Mouse (Mus musculus) WW6 (cell line): ENCODE measurements around the gene Utp14b.

Experiments used
- DNase-seq: peaks from one replicate; pipeline ENCODE4 v3.0.0-alpha.2; 2013; ENCODE audit warnings: low read depth, low spot score

Utp14b gene

DNA sequence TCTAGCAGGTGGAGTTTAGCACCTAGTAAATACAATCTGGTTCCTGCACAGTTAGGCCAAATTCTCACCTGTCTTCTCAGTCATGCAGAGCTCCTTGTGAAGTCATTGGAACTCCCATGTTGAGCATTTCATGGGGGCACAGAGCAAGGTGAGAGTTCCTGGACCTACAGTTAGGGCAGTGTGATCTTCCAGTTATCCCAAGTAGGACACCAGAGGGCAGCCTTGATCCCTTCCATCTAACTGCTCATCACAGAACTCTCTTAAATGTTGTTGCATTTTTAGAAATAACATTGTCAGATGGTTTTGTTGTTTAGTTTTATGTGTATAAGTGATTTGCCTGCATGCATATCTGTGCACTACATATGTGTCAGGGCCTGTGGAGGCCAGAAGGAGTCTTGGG lies 29.0 kb downstream of the Utp14b start:
- no peak for DNase-seq

DNA sequence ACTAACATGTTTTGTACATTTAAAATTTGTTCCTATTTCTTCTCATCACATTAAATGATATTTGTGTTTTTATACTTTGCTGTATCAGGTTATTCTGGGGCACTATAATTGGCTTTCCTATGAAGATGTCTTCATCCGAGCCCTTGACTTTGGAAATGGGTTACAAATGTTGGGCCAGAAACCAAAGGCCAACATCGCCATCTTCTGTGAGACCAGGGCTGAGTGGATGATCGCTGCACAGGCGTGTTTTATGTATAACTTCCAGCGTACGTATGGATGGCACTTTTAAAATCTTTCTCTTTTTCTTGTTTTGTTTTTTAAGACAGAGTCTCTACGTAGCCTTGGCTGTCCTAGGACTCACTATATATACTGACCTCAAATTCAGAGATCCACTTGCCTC lies 30.3 kb downstream of the Utp14b start:
- no peak for DNase-seq

DNA sequence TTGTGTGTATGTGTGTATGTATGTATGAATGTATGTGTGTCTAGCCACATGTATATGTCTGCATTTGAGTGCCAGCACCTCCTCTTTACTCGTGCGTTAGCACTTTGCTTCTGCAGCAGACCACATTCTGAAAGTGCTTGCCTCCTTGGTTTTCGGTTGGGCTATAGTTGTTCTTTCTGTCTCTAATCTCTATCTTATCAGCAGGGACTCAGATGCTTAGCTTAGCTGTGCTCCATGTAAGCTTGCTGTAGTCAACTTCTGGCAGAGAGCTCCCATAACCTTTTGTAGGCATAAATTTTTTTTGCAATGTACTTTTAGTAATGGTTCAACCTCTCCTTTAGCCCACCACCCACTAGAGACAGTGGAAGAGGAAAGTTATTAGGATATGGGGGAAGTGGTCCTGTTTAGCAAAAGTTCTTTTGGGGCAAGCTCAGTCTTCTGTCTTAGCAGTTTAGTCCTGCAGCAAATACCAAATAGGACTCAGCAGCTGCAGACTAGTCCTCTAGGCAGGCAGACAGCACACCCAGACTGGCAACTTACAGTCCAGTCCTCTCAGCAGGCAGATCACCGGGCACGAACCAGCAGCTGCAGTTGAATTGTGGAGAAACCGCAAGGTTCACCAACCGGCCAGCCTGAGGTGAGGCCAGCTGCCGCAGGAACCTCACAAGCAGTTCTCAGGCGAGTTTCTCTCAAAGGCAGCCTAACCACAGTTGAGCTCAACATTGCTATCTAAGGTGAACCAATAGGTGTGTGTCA lies 36.8 kb downstream of the Utp14b start:
- no peak for DNase-seq

DNA sequence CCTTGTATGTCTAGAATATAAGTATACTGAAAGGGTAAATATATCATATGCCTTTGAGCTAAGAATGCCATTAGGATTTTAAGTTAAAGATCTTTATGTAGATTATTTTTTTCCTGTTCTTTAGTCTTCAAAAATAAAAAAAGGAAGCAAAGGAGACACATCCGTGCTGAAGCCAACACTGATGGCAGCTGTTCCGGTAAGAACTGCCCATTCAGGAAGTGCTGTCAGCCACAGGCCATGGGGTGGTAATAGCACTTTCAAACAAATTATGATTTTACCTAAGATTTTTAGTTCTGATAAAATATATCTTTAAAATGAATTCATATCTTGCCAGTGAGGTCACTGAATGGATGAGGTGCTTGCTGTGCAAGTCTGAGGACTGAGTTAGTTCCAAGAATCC lies 38.5 kb downstream of the Utp14b start:
- no peak for DNase-seq

DNA sequence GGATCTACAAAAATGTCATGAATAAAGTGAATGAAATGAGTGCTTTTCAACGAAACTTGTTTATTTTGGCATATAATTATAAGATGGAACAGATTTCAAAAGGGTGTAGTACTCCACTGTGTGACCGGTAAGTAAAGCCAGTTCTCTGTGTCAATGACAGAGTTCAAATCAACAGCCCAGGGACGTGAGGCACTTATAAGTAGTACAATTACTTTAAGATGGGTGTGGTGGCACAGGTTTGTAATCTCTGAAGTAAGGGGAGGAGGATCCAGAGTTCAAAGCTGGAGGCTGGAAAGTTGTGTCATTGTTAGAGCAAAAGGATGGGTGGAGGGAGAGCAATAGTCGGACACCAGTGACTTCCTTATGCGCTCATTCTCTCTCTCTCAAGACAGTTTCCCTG lies 39.1 kb downstream of the Utp14b start:
- no peak for DNase-seq

DNA sequence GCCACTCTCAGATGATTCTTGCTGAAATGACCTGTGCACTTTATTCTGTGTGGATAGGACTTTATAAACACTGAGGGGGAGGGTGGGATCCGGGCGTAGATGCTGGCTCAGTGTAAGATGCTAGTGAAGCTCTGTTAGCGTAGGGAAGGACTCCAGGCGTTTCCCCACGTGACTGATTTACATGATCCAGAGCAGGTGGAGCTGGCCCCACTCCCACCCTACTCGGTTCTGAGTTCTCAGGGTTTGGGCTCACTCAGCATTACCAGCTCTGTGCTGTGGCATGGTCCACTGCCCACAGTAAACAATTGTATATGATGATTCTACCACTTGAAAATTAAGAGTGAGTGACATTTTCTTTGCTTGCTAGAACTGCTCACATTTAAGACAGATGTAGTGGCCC lies 40.3 kb downstream of the Utp14b start:
- no peak for DNase-seq

DNA sequence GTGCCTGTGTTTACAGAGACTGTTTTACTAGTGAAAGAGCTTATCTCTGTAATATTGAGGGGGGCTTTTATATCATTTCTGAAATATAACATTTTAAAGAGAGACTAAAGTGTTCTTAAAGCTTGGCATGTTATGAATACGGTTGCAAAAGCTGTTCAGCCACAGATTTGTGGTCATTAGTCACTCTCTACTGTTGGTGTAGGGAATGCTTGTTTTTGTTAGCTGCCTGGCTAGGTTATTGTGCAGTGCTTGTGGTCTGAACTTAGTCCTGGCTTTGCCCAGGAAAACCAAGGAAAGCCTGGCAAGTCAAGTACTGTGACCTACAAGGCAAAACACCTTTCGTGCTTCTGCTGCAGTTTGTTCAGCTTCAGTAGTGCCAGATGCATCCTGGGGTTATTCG lies 43.9 kb downstream of the Utp14b start:
- no peak for DNase-seq

DNA sequence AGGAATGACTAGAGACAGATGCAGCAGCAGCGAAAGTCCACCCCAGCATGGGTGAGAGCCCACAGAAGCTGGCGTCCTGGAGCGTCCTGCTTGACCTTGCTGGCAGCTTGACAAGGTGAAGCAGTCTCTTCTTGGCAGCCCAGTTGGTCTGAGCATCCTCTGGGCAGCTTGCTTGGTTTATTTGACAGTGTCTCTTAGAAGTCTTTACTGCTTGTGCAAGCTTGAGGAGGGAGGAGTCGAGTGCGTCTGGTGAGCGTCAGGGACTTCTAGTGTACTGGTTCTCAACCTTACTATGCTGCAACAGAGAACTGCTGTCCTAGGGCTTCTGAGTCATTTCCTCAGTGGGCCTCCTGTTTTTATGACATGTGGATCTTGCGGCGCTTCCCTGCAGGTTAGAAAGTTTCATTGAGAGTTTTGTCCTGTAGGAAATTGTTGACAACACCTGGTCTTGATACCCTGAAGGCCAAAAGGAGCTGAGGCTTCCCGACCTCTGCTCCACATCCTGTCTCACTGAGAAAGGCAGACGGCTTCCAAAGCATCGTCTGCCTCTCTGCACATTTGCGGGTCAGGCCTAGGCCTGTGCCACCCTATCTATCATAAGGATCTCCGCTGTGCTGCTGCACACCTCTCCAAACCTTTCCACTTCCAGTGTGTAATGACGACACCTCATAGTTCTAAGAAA lies 44.6 kb downstream of the Utp14b start:
- DNase-seq: no peak

DNA sequence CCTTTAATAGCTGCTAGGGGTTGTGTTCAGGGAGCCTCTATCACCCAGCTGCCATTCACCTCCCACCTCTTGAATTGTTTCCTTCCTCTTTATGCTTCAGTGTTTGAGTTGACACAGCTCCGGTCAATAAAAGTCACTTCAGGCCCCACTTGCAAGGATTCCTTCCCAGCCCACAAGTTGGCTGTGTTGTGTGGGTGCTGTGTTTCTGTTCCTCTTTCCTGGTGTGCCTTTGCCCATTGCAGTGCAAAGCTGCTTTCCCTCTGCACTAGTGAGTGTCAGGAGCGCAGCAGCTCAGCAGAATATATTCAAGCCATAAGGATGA lies 45.1 kb downstream of the Utp14b start:
- no peak for DNase-seq

DNA sequence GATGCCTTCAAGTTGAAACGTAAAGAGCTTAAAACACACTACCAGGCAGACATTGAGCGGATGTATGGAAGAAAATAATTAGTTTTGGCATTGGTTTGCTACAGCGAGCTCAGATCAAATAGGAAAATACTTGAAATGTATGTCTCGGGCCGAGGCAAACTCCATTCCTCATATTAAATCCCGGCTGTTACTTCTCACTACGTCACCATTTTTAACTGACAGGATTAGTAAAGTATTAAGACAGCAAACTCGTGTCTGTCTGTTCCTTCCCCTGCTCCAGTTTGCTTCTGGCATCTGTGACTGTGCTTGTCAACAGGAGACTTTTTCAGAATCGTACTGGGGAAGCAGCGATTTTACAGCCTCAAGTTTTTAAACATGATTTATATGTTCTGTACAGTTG lies 48.5 kb downstream of the Utp14b start:
- no peak for DNase-seq

DNA sequence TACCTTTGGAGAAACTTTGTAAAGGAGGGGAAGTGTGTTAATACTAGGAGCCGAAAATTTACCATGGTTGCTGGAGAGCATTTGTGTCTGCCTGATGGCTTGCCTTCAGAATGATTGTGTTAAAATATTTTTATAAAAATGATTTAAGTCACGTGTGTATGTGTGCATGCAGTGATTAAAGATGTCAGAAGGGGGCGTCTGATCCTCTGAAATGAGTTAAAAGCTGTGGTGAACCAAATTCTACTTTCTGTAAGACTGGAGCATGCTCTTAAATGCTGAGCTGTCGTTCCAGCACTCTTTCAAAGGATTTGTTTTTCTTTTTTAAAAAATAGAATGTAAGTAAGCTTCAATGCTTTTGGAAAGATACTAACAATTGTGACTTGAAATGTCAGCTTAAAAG lies 49.4 kb downstream of the Utp14b start:
- DNase-seq: no peak

DNA sequence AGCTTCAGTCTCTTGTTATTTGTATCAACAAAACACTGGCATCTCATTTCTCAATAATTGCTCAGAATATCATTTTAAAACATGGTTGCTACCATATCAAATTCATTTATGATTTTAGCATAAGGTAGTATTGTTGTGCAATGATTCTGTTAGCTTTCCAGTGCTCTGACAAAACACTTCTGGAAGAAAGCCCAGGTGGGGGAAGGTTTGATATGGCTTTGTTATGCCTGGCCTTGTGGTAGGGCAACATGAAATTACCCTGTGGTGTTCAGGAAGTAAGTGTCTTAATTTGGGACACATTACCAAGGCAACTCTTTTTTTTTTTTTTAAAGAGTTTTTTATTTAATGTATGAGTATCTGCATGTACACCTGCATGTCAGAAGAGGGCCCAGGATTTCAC lies 52.2 kb downstream of the Utp14b start:
- no peak for DNase-seq

DNA sequence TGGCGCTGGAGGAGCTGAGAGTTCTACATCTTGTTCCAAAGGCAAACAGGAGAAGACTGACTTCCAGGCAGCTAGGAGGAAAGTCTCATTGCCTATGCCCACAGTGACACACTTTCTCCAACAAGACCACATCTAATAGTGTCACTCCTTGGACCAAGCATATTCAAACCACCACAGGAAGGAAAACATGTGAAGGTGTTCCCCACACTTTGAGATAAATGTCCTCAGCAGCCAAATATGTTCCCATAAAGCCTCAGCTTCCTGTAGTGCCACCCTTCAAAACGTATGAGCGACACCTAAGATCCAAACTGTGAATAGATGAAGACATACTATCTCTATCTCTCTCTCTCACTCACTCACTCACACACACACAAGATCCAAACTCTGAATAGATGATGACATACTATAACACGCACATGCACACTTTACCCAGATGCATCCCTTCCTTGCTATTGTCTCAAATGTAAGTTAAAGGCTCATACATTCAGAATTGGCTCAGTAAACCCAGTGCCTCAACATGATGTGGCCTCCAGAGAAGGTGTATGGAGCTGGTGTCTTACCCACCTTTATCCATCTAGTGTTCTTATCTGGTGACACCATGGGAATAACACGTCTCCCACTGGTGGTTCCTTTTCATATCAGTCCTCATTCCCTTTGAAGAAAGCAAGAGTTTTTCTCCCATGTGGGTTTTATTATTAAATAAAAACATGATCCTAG lies 52.9 kb downstream of the Utp14b start:
- DNase-seq: no peak
